Mouse (Mus musculus) brain, adult 10 weeks (tissue): ENCODE results near the gene Gtf3c3. TPM values are rescaled to one million over a fixed set of nuclear protein-coding genes. Genes with fewer than 3 reads are reported as not detected.

Experiments
- polyA plus RNA-seq: library from polyadenylated mRNA; stranded (reverse); fragments of 350-450 nt; fragmentation: Illumina TruSeq; extraction: RNeasy Lipid Tissue Mini Kit (QIAGEN cat#74804); gene quantifications from one replicate; pipeline ENCODE4 v1.2.3, GENCODE M21; 2015; ENCODE audit warnings: low read depth, low replicate concordance

The Gtf3c3 gene
- polyA plus RNA-seq = 26.3 TPM

DNA sequence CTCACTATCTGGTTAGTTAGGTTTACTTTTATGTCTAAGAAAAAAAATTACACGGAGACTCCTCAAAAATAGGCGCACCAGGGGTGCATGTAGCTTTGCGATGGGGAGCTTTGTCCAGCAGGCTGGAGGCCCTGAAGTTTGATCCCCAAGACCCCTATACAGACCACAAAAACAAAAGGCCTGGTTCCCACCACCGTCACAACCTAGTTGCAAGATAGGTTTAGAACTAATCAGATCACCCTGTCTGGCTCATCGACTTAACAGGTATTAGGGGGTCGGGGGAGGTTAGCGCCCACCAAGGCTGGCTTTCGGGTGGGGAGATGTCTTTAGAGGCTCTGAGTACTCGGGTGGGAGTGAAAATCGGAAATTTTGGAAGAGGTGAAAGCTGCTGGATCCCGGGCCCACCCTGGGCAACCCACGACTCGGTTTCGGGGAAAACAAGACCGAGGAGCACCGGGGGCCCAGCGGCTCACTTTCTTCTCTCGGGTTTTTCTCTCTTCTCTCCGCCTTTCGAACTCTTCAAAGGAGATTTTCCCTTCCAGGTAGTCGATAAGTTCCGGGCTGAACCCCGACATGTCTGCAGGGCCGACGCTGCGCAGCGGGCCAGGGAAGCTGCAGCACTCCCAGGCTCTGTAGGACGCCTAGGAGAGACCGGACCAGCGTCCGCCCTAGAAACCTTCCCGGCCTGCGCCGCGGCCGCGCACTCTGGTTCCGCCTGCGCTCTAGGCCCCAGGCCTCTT is at the start of gene Gtf3c3:
Gtf3c3 (minus strand) TSS at position 632 of the 740 bp plus-strand sequence.

Other genes starting within 250 kb of the Gtf3c3 start
- 15.0 TPM for gene Hecw2, start 243.8 kb downstream of the Gtf3c3 start, polyA plus RNA-seq
- gene Ccdc150, start 188.3 kb downstream of the Gtf3c3 start, polyA plus RNA-seq = 0.15 TPM
- 9.7 TPM for gene Pgap1, start 118.7 kb upstream of the Gtf3c3 start, polyA plus RNA-seq